Mouse (Mus musculus) kidney, adult 2 months (tissue): Measurements from ENCODE around the gene Rreb1.

Experiments
- CTCF ChIP-seq: fragments of 200-500 bp; conservative IDR thresholded peaks from 2 replicates; pipeline ENCODE4 v1.5.1; 2011; ENCODE audit warnings: low read depth, mild to moderate bottlenecking, control low read depth, low read length, moderate library complexity, mixed read lengths; ENCODE audit not compliant: insufficient read depth, insufficient read length
- POLR2A ChIP-seq: fragments of 200-500 bp; IDR thresholded peaks from one replicate; pipeline ENCODE4 v1.6.1; 2011; ENCODE audit warnings: low read depth, low read length, control low read depth

DNA sequence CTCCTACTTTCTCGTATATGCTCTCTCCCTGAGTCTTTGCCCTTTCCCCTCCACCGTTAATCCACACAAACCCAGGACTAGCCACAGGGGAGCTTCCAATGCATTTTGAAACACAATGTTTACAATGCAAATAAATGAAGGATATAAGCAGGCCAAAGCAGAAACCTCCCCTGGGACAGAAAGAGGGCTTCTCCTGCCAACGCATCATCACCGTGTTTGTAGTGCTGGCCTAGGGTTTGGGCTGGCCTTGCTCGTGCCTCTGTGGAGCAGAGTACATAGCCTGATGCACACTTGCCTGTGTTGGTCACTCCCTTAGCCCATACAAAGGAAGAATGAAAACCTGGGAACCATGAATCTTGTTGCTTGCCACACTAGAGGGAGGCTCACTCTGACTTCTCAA, 162.4 kb downstream of the Rreb1 start:
- no peak for TF ChIP-seq CTCF
- no peak for TF ChIP-seq POLR2A
